Mouse (Mus musculus): ENCODE data around the gene Gm10491. TPM values are rescaled to one million over a fixed set of nuclear protein-coding genes. Genes with fewer than 3 reads are reported as not detected.

The Gm10491 gene
- polyA plus RNA-seq, 1 experiment from 2014 or later = not detected

DNA sequence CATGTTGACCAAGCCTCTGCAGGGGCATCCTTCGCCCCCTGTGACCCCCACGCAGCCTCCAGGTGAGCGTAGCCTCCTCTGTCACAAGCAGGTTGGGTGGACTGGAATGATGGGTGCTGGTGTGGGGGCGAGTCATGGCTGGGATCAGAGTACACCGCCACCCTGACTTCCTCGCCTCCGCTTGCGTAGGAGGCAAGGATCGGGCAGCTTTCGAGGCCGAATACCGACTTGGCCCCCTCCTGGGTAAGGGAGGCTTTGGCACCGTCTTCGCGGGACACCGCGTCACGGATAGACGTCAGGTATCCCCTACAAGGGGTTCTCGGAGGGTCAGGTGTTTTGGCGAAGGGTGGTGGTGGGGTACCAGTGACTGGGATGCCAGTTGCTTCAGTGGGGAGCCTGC, 29.1 kb downstream of the Gm10491 start:
- Histone ChIP-seq H3K36me3 (peaks cover 3% of the 10 kb centered on the region; the same call in 1 of the 2 replicates), H3K4me2 (peak overlapping the region; percentile 86), H3K27me3 (peaks cover 6% of the 10 kb centered on the region; the same call in 1 of the 2 replicates), H3K9ac (replicated peaks) (peak overlapping the region; percentile 47), H3K4me1 (replicated peaks) (peaks cover 6% of the 10 kb centered on the region; the same call in 1 of the 2 replicates), H3K4me3 (replicated peaks) (peak overlapping the region; percentile 46), H3K27ac (no peak overlapping the region), H3K9me3 (no peaks in the 10 kb centered on the region)
- peak; percentile 48; the same call in 1 of the 2 replicates for ATAC-seq (ENCODE audit: insufficient number of reproducible peaks, insufficient read depth, low FRiP score, low TSS enrichment, low read depth)
- 19% methylated on average over 21 of the region's 21 CpGs for WGBS

- peaks cover 6% of the 10 kb centered on the region; the same call in 1 of the 2 replicates for H3K4me1 ChIP-seq (replicated peaks)
- peak; percentile 81; the same call in 1 of the 2 replicates for ATAC-seq (ENCODE audit: insufficient number of reproducible peaks, insufficient read depth, low FRiP score, low TSS enrichment, low read depth)
- peak within 1 kb of the TSS; percentile 46 for H3K4me3 ChIP-seq (replicated peaks)
- peaks cover 8% of the 10 kb centered on the region; the same call in 1 of the 2 replicates for H3K36me3 ChIP-seq
- no peaks in the 10 kb centered on the region for H3K9me3 ChIP-seq
- H3K4me2 ChIP-seq = peak within 1 kb of the TSS; percentile 86
- peak within 1 kb of the TSS; percentile 47 for H3K9ac ChIP-seq (replicated peaks)
- H3K27ac ChIP-seq = no peak within 1 kb of the TSS
- H3K27me3 ChIP-seq = peaks cover 6% of the 10 kb centered on the region; the same call in 1 of the 2 replicates
- WGBS = 12% methylated on average over 37 of the region's 38 CpGs
These were observed 29.6 kb downstream of the Gm10491 start, which contains the start of gene Pim2 for GRCm38 (mm10) chrX:7878007-7878419. TSS of gene Pim2 (plus strand) at chrX:7878262.

DNA sequence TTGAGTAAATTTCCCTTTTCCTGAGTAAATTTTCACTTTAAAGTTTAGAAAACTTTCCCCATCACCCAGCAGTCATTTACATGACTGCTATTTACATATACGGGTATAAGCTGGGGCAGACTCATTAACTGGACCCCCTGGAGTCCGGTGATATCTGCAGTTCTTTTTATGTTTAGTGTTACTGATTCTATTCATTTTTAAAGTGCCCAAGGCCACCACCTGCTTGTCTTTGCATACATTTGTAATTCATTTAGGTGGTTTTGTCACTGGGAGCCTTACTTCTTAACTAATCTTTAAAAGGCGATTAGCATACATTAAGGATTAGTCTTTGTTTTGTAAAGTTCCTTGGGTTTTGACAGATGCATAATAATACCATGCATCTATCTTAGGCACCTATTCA, 37.8 kb downstream of the Gm10491 start:
- Histone ChIP-seq H3K27ac (no peak overlapping the region), H3K9me3 (no peaks in the 10 kb centered on the region), H3K4me2 (no peak overlapping the region), H3K27me3 (no peaks in the 10 kb centered on the region), H3K9ac (replicated peaks) (no peak overlapping the region), H3K4me1 (replicated peaks) (no peaks in the 10 kb centered on the region), H3K4me3 (replicated peaks) (no peak overlapping the region), H3K36me3 (peaks cover 35% of the 10 kb centered on the region)
- 57% methylated on average over 3 of the region's 3 CpGs for WGBS
- ATAC-seq (ENCODE audit: insufficient number of reproducible peaks, insufficient read depth, low FRiP score, low TSS enrichment, low read depth) = no peak

DNA sequence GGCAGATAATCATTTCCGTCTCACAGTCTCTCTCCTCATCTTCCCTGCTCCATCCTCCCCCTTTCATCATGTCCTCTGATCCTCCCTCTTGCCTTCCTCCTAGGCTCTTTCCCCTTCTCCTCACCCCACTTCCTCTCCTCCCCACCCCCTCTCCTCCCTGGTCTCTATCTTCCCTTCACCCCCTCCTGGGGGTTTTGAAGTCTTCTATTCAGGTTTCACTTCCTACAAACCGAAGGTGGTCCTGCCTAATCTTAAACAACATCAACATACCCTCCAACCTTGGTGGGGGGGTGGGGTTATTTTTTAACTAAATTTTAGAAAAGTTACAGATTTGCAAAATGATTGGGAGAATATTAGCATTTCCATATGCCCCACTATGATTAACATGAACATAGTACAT, 39.1 kb downstream of the Gm10491 start:
- no peak overlapping the region for H3K27ac ChIP-seq
- H3K27me3 ChIP-seq = no peaks in the 10 kb centered on the region
- no peak overlapping the region for H3K4me2 ChIP-seq
- no peak overlapping the region for H3K4me3 ChIP-seq (replicated peaks)
- WGBS = 65% methylated on average over 2 of the region's 2 CpGs
- no peaks in the 10 kb centered on the region for H3K9me3 ChIP-seq
- peaks cover 32% of the 10 kb centered on the region for H3K36me3 ChIP-seq
- no peak for ATAC-seq (ENCODE audit: insufficient number of reproducible peaks, insufficient read depth, low FRiP score, low TSS enrichment, low read depth)
- H3K9ac ChIP-seq (replicated peaks) = no peak overlapping the region
- H3K4me1 ChIP-seq (replicated peaks) = no peaks in the 10 kb centered on the region

DNA sequence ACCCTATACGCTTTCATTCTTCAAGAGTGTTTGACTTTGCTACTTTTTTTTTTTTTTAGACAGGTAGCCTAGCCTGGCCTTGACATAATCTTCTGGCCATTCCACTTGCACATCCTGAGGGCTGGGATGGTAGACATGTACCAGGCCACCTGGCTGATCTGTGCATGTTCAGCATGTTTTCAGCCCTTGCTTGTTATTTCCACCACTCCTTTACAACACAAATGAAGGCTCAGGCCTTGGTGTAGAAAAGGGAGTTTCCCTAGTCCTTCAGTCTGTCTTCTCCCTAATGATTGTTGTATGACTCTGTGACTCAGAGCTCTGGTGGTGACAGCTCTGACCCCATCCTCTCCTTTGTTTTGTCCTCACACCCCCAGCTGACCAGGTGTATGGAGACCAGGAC, 40.5 kb downstream of the Gm10491 start:
- no peaks in the 10 kb centered on the region for H3K4me1 ChIP-seq (replicated peaks)
- peaks cover 20% of the 10 kb centered on the region for H3K36me3 ChIP-seq
- 100% methylated on average over 1 of the region's 1 CpGs for WGBS
- no peak for ATAC-seq (ENCODE audit: insufficient number of reproducible peaks, insufficient read depth, low FRiP score, low TSS enrichment, low read depth)
- no peak overlapping the region for H3K9ac ChIP-seq (replicated peaks)
- no peaks in the 10 kb centered on the region for H3K27me3 ChIP-seq
- no peak overlapping the region for H3K4me3 ChIP-seq (replicated peaks)
- H3K4me2 ChIP-seq = no peak overlapping the region
- no peak overlapping the region for H3K27ac ChIP-seq
- no peaks in the 10 kb centered on the region for H3K9me3 ChIP-seq

DNA sequence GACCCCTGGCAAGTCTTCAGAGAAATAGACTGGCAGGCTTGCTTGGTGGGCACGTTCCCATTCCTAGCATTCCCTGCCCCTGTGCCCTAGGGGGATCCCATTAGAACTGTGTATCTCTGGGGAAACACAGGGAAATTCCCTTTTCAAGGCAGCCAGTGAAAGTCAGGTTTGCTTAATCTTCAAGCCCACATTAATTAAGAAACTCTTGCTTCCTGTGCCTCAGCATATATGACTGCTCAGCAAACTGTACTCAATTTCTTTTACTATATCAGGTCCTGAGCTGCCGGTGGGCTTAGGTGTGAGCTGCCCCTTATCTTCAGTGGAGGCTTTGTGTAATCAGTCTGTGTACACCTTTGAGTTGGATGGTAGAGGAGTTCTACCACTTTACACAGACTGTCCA, 41.8 kb downstream of the Gm10491 start:
- H3K4me3 ChIP-seq (replicated peaks) = no peak overlapping the region
- no peak overlapping the region for H3K9ac ChIP-seq (replicated peaks)
- H3K9me3 ChIP-seq = no peaks in the 10 kb centered on the region
- H3K27ac ChIP-seq = no peak overlapping the region
- H3K4me2 ChIP-seq = no peak overlapping the region
- H3K27me3 ChIP-seq = no peaks in the 10 kb centered on the region
- H3K4me1 ChIP-seq (replicated peaks) = no peaks in the 10 kb centered on the region
- H3K36me3 ChIP-seq = peaks cover 15% of the 10 kb centered on the region
- ATAC-seq (ENCODE audit: insufficient number of reproducible peaks, insufficient read depth, low FRiP score, low TSS enrichment, low read depth) = no peak
- 76% methylated on average over 2 of the region's 2 CpGs for WGBS

- no peak overlapping the region for H3K4me3 ChIP-seq (replicated peaks)
- no peaks in the 10 kb centered on the region for H3K4me1 ChIP-seq (replicated peaks)
- ATAC-seq (ENCODE audit: insufficient number of reproducible peaks, insufficient read depth, low FRiP score, low TSS enrichment, low read depth) = no peak
- no peak overlapping the region for H3K27ac ChIP-seq
- H3K4me2 ChIP-seq = no peak overlapping the region
- 65% methylated on average over 2 of the region's 2 CpGs for WGBS
- H3K9me3 ChIP-seq = no peaks in the 10 kb centered on the region
- peaks cover 15% of the 10 kb centered on the region for H3K36me3 ChIP-seq
- no peak overlapping the region for H3K9ac ChIP-seq (replicated peaks)
- no peaks in the 10 kb centered on the region for H3K27me3 ChIP-seq
These were observed 42.3 kb downstream of the Gm10491 start for GRCm38 (mm10) chrX:7865343-7865742.

GRCm38 (mm10) chrX:7864551-7864950, 43.1 kb downstream of the Gm10491 start:
- Histone ChIP-seq H3K27ac (no peak overlapping the region), H3K9me3 (no peaks in the 10 kb centered on the region), H3K4me1 (replicated peaks) (no peaks in the 10 kb centered on the region), H3K27me3 (no peaks in the 10 kb centered on the region), H3K4me3 (replicated peaks) (no peak overlapping the region), H3K9ac (replicated peaks) (no peak overlapping the region), H3K4me2 (no peak overlapping the region), H3K36me3 (peaks cover 16% of the 10 kb centered on the region)
- WGBS = 90% methylated on average over 3 of the region's 3 CpGs
- no peak for ATAC-seq (ENCODE audit: insufficient number of reproducible peaks, insufficient read depth, low FRiP score, low TSS enrichment, low read depth)

- H3K9me3 ChIP-seq = no peaks in the 10 kb centered on the region
- H3K4me2 ChIP-seq = no peak overlapping the region
- no peaks in the 10 kb centered on the region for H3K27me3 ChIP-seq
- no peak overlapping the region for H3K9ac ChIP-seq (replicated peaks)
- H3K4me3 ChIP-seq (replicated peaks) = no peak overlapping the region
- WGBS = 94% methylated on average over 1 of the region's 1 CpGs
- no peaks in the 10 kb centered on the region for H3K4me1 ChIP-seq (replicated peaks)
- ATAC-seq (ENCODE audit: insufficient number of reproducible peaks, insufficient read depth, low FRiP score, low TSS enrichment, low read depth) = no peak
- no peak overlapping the region for H3K27ac ChIP-seq
- H3K36me3 ChIP-seq = peaks cover 17% of the 10 kb centered on the region
These were observed 44.5 kb downstream of the Gm10491 start for GRCm38 (mm10) chrX:7863181-7863580.

- Histone ChIP-seq H3K9ac (replicated peaks) (no peak overlapping the region), H3K4me1 (replicated peaks) (no peaks in the 10 kb centered on the region), H3K27me3 (no peaks in the 10 kb centered on the region), H3K4me2 (no peak overlapping the region), H3K27ac (no peak overlapping the region), H3K36me3 (peaks cover 17% of the 10 kb centered on the region; the same call in 1 of the 2 replicates), H3K9me3 (no peaks in the 10 kb centered on the region), H3K4me3 (replicated peaks) (no peak overlapping the region)
- no peak for ATAC-seq (ENCODE audit: insufficient number of reproducible peaks, insufficient read depth, low FRiP score, low TSS enrichment, low read depth)
- WGBS = 78% methylated on average over 2 of the region's 3 CpGs
These were observed 48.4 kb downstream of the Gm10491 start for GRCm38 (mm10) chrX:7859191-7859753.
